Mouse (Mus musculus) midbrain, embryonic 12.5 days (tissue): ENCODE measurements around the gene Gm45234. TPM values are rescaled to one million over a fixed set of nuclear protein-coding genes. Genes with fewer than 3 reads are reported as not detected.

Source experiments
- ATAC-seq: fragments of 200-750 bp; cut with Nextera tagmentation; 2 replicates; pipeline ENCODE4 v1.8.0; 2017; ENCODE audit warnings: low read depth, moderate TSS enrichment, moderate library complexity; ENCODE audit not compliant: low FRiP score
- H3K27ac ChIP-seq: fragments of 300-500 bp; sonication (generic); replicated peaks from 2 replicates; pipeline ENCODE4 v1.5.1; 2016; ENCODE audit warnings: mild to moderate bottlenecking
- H3K27me3 ChIP-seq: fragments of 300-500 bp; sonication (generic); 2 replicates; pipeline ENCODE4 v1.6.1; 2016; ENCODE audit warnings: mild to moderate bottlenecking
- H3K36me3 ChIP-seq: fragments of 300-500 bp; sonication (generic); 2 replicates; pipeline ENCODE4 v1.6.1; 2016
- H3K4me1 ChIP-seq: fragments of 300-500 bp; sonication (generic); 2 replicates; pipeline ENCODE4 v1.6.1; 2016
- H3K4me2 ChIP-seq: fragments of 300-500 bp; sonication (generic); replicated peaks from 2 replicates; pipeline ENCODE4 v1.6.1; 2016; ENCODE audit warnings: mild to moderate bottlenecking, moderate library complexity
- H3K4me3 ChIP-seq: fragments of 300-500 bp; sonication (generic); 2 replicates; pipeline ENCODE4 v1.5.1; 2016; ENCODE audit warnings: mild to moderate bottlenecking
- H3K9ac ChIP-seq: fragments of 300-500 bp; sonication (generic); replicated peaks from 2 replicates; pipeline ENCODE4 v1.6.1; 2016; ENCODE audit warnings: mild to moderate bottlenecking, moderate library complexity
- H3K9me3 ChIP-seq: fragments of 300-500 bp; sonication (generic); 2 replicates; pipeline ENCODE4 v1.6.1; 2016; ENCODE audit warnings: mild to moderate bottlenecking
- WGBS: fragments of 180-500 bp; shearing (Covaris S2); methylation state at CpG from one replicate; pipeline ENCODE4 v1.1.7; 2016; 5-methylcytosine and 5-hydroxymethylcytosine counted together
- polyA plus RNA-seq: library from polyadenylated mRNA; unstranded; fragments of >200 nt; fragmentation: Nextera tagmentation; extraction: Ambion mirVana; gene quantifications from 2 replicates; pipeline ENCODE4 v1.2.1, GENCODE M21; 2016

The Gm45234 gene
- polyA plus RNA-seq, 1 experiment from 2014 or later = not detected

DNA sequence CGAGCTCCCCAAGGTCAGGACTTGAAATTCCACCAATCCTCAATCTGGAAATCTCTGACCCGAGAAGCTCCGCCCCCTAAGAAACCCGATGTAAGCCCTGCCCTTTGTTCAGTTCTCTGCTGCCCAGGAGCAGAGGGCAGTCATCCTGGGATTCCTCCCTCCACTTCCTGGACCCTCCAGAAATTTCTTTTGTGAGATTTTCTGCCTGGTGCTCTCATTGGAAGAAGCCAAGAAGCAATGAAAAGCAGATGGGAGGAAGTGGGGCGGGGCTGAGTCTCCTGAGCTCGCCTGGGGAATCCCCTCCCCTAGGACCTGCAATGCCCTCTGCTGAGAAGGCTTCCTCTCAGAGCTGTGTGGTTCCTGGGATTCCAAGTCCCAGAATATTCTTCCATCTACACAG is 26.6 kb upstream of the Gm45234 start:
- no peak overlapping the region for H3K4me3 ChIP-seq
- 26% methylated on average over 6 of the region's 6 CpGs for WGBS
- no peaks in the 10 kb centered on the region for H3K36me3 ChIP-seq
- no peak for ATAC-seq
- no peaks in the 10 kb centered on the region for H3K9me3 ChIP-seq
- H3K27ac ChIP-seq = no peak overlapping the region
- H3K9ac ChIP-seq = no peak overlapping the region
- no peak overlapping the region for H3K4me2 ChIP-seq
- H3K27me3 ChIP-seq = peaks cover 24% of the 10 kb centered on the region
- H3K4me1 ChIP-seq = peaks cover 15% of the 10 kb centered on the region

DNA sequence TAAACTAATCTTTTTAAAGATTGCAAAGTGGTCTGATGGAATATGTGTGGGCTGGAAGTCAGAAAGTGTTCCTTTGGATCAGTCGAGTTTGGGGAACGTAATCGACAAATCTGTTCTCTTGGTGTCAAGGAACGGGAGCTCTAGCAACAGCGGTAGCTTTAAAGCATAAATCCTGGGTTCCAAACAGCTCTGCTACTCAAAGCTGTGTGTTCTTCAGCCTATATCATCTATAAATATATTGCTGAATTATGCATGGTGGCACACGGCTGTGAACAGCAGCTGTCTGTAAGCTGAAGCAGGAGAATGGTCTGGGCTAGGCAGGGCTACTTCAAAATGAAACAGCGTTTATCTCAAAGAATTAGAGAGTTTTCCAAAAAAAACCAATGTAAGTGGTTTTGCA is 25.1 kb upstream of the Gm45234 start:
- no peak for ATAC-seq
- peaks cover 15% of the 10 kb centered on the region for H3K4me1 ChIP-seq
- no peaks in the 10 kb centered on the region for H3K9me3 ChIP-seq
- WGBS = 85% methylated on average over 7 of the region's 7 CpGs
- no peak overlapping the region for H3K27ac ChIP-seq
- no peaks in the 10 kb centered on the region for H3K36me3 ChIP-seq
- no peak overlapping the region for H3K4me2 ChIP-seq
- H3K9ac ChIP-seq = no peak overlapping the region
- H3K4me3 ChIP-seq = no peak overlapping the region
- H3K27me3 ChIP-seq = peaks cover 24% of the 10 kb centered on the region

DNA sequence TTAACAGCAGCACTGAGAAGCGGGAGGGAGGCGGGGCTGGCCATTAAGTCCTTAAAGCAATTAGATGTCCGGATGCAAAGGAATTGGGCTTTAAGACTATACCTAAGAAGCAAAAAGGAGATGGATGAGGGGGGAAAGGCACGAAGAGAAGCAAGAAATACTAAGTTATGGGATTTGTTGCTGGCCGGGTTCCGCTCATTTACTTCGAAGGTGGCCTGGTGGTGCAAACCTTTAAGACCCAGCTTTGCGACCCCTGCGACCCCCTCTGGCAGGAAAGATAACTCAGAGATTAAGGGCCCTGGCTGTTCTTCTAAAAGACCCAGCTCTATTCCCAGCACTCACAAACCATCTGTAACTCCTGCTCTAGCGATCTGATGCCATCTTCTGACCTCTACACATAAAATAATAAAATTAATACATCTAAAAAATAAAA is 24.2 kb upstream of the Gm45234 start:
- H3K27ac ChIP-seq = no peak overlapping the region
- WGBS = 4% methylated on average over 10 of the region's 10 CpGs

DNA sequence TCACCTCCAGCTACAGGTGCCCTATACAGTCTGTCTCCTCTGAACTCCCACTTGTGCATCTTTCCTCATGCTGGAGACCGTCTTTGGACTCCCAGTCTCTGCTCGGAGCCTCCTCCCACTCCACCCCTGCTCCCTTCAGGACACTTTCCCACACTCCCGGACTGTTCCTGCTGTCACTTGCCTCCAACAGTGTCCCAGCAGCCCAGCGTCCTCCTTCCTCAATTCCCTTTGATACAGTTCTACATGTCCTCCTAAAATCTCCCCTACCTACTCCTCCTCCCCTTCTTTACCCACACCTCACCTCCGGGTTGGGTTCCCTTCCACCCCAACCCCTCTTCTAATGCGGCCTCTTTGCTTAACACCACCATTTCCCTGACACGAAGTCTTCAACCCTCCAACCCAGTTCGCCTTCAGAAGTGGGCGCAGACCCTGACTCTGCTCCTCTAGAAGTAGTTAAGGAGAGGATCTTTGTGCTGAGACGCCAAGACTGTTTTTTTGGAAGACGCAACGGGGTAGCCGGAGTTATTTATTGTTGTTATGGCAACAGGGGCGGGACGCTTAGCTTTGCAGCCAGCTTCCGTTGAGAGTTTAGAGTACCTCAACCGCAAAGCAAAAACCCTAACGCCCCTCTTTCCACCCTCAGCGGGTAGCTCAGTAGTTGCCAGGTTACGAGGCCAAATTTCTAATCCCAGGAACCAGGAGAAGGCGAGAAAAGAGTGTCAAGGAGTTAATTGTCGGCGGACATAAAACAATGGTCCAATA is 23.6 kb upstream of the Gm45234 start, which contains the start of gene Lrrc23:
TSS of gene Lrrc23 (minus strand) at position 506 of the 762 bp plus-strand sequence.
- no peak within 1 kb of the TSS for H3K27ac ChIP-seq
- peak within 1 kb of the TSS; percentile 58 for H3K4me2 ChIP-seq
- H3K36me3 ChIP-seq = no peaks in the 10 kb centered on the region
- H3K27me3 ChIP-seq = peaks cover 24% of the 10 kb centered on the region
- H3K4me3 ChIP-seq = peak within 1 kb of the TSS; percentile 34
- H3K4me1 ChIP-seq = peaks cover 15% of the 10 kb centered on the region
- peak within 1 kb of the TSS; percentile 43; the same call in 1 of the 2 replicates for H3K9ac ChIP-seq
- WGBS = 3% methylated on average over 23 of the region's 23 CpGs
- no peaks in the 10 kb centered on the region for H3K9me3 ChIP-seq
- ATAC-seq = peak; percentile 53; the same call in 1 of the 2 replicates

More for the DNA sequence above, 24.2 kb upstream of the Gm45234 start:
- Histone ChIP-seq H3K4me3 (peak overlapping the region; percentile 34), H3K27me3 (peaks cover 24% of the 10 kb centered on the region), H3K9ac (peak overlapping the region; percentile 43; the same call in 1 of the 2 replicates), H3K9me3 (no peaks in the 10 kb centered on the region), H3K4me2 (peak overlapping the region; percentile 58), H3K36me3 (no peaks in the 10 kb centered on the region), H3K4me1 (peaks cover 15% of the 10 kb centered on the region)
- ATAC-seq = no peak

DNA sequence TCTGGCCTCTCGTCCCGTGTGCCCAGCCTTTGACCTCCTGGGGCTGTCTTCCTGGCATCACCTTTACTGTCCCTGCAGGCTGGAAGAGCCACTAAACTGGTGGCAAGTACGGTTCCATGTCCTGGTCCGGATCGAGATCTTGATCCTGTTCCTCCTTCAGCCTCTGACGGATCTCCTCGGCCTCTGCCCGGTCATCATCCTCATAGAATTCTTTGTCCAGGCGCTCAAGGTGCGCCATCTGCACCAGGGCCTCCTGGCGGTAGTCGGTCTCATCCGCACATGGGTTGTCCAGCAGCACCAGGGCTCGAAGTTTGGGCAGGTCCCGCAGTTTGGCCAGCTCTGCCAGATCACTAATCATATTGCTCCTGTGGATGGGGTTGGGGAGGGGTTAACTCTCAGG is 14.7 kb upstream of the Gm45234 start:
- WGBS = 88% methylated on average over 15 of the region's 15 CpGs
- Histone ChIP-seq H3K4me2 (no peak overlapping the region), H3K9me3 (no peaks in the 10 kb centered on the region), H3K36me3 (no peaks in the 10 kb centered on the region), H3K27me3 (peaks cover 53% of the 10 kb centered on the region), H3K4me3 (no peak overlapping the region), H3K9ac (no peak overlapping the region), H3K27ac (no peak overlapping the region), H3K4me1 (peaks cover 25% of the 10 kb centered on the region)
- no peak for ATAC-seq

DNA sequence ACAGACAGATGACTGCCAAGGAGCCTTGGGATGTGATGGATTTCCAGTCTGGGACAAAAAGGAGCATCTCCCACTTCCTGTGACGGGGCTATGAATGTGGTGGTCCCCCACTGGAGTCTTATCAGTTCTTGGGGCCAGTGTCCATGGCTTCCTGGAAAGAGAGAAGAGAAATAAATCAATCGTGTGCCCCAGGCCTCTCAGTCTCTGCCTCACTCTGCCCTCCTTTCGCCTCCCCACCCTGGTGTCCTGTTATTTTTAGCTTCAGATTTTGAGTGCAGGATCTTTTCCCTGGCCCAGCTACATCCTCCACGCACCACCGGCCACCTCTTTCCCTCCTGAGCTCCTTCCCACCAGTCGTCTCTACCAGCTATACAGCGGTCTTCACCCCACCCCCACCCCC is 14.2 kb upstream of the Gm45234 start:
- no peak for ATAC-seq
- H3K27me3 ChIP-seq = peaks cover 53% of the 10 kb centered on the region
- no peak overlapping the region for H3K27ac ChIP-seq
- H3K4me1 ChIP-seq = peaks cover 25% of the 10 kb centered on the region
- 62% methylated on average over 7 of the region's 7 CpGs for WGBS
- H3K4me3 ChIP-seq = peak overlapping the region; percentile 50
- peak overlapping the region; percentile 84 for H3K4me2 ChIP-seq
- H3K9me3 ChIP-seq = no peaks in the 10 kb centered on the region
- H3K36me3 ChIP-seq = no peaks in the 10 kb centered on the region
- peak overlapping the region; percentile 57 for H3K9ac ChIP-seq

DNA sequence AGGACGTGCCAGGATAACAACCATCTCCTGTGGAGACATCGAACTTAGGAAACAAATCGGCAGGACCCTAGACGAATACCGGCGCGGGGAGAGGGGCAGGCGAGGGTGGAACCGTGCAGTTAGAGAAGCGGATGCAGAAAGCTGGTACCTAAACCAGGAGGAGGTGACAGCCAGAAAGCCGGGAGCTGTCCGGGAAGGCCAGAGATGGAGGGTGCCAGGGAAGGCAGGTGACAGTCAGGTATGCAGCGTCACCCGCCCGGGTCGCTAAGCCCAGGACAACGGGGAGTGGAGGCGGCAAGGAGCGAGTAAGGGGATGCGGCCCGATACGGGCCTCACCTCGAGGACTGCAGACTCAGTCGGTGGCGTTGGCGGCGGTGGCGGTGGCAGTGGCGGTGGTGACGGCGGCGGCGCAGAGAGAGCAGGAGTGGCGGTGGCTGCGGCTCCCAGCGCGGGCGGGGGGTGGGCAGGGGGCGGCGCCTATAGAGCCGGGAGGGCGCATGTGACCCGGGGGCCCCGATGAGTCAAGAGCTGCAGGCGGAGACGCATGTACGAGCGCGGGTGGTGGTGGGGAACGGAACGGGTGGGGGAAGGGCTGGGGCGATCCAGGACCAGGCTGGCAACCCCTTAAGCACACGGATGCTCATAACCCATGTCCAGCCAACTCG is 13.4 kb upstream of the Gm45234 start, which contains the start of gene Eno2:
TSS of gene Eno2 (minus strand) at position 573 of the 665 bp plus-strand sequence.
- H3K27me3 ChIP-seq = peaks cover 53% of the 10 kb centered on the region
- H3K9ac ChIP-seq = peak within 1 kb of the TSS; percentile 57
- H3K4me2 ChIP-seq = peak within 1 kb of the TSS; percentile 84
- H3K4me1 ChIP-seq = peaks cover 25% of the 10 kb centered on the region
- H3K4me3 ChIP-seq = peak within 1 kb of the TSS; percentile 50
- no peaks in the 10 kb centered on the region for H3K36me3 ChIP-seq
- 0 out of 2 replicates have a peak within 1 kb of the TSS, but pooled peaks have one; percentile 15 for H3K27ac ChIP-seq
- WGBS = under 1% methylated on average over 54 of the region's 54 CpGs
- H3K9me3 ChIP-seq = no peaks in the 10 kb centered on the region
- peak; percentile 82 for ATAC-seq

DNA sequence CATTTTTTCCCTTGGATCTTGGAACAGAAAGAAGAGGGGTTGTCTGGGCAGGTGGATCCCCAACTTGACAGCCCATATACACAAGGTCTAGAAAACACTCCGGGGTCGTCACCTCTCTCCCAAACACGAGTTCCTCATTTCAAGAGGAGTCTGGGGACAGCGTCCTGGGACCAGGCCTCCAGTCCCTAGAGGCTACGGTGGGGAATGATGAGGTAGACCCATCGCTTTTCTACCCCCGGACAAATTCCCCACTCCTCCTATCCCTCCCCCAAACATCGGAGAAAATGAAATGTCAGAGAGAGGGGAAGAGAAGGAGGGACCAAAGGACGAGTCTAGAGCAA is 12.9 kb upstream of the Gm45234 start:
- H3K9ac ChIP-seq = peak overlapping the region; percentile 57
- H3K4me3 ChIP-seq = peak overlapping the region; percentile 50
- peak; percentile 13 for ATAC-seq
- peaks cover 25% of the 10 kb centered on the region for H3K4me1 ChIP-seq
- 3% methylated on average over 9 of the region's 9 CpGs for WGBS
- peaks cover 53% of the 10 kb centered on the region for H3K27me3 ChIP-seq
- H3K27ac ChIP-seq = no peak overlapping the region
- no peaks in the 10 kb centered on the region for H3K9me3 ChIP-seq
- peak overlapping the region; percentile 84 for H3K4me2 ChIP-seq
- H3K36me3 ChIP-seq = no peaks in the 10 kb centered on the region

DNA sequence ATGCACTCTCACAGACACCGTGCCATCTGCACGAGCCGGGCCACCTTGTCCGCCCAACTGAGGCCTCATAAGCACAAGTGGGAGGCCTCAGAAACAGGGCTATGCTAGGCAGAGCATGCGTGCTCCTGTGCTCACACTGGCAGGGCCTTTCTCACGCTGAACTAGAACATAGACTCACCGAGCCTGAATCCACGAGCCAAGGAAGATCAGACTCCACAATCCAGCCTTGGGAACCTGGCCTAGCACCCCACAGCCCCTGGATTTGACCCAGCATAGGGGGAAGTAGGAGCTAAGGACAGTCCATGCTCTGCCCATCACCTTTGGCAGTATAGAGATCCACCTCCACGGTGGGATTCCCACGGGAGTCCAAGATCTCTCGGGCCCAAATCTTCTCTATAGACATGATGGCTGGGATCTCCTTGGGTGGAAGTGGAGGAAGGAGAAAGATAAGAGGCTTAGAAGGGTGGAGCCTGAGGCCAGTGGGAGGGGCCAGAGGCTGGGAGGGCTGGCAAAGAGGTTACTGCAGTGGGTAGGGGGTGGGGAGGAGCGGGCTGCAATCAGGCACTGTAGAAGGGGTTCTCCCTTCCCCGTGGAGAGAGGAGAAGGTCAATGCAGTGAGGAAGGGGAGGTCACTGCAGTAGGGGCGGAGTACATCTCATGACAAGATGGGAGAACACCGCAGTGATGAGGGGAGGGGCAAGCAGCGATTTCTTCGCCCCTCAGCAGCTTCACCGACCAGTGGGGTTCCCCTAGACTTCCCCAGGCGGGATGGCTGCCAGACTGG is 12.3 kb upstream of the Gm45234 start:
- Histone ChIP-seq H3K4me2 (peak overlapping the region; percentile 84), H3K27ac (no peak overlapping the region), H3K4me3 (peak overlapping the region; percentile 50; the same call in 1 of the 2 replicates), H3K36me3 (no peaks in the 10 kb centered on the region), H3K9me3 (no peaks in the 10 kb centered on the region), H3K27me3 (peaks cover 51% of the 10 kb centered on the region), H3K4me1 (peaks cover 25% of the 10 kb centered on the region), H3K9ac (no peak overlapping the region; the same call in 1 of the 2 replicates)
- 16% methylated on average over 17 of the region's 19 CpGs for WGBS
- peak; percentile 28 for ATAC-seq

DNA sequence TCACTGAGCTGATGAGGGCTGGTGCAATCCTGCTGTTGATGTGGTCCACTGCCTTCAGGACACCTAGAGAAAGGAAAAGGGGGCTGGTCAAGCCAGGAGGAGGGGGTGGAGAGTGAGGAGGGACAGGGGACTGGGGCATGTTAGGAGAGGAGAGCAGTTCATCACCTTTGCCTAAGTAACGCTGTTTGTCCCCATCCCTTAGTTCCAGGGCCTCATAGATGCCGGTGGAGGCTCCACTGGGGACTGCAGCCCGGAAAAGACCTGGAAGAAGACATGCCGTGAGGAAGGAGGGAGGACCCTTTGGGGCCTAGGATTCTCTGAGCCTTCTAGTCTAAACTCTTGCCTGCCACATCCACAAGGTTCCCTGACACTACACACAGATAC is 11.7 kb upstream of the Gm45234 start:
- H3K27me3 ChIP-seq = peaks cover 52% of the 10 kb centered on the region
- no peak for ATAC-seq
- H3K36me3 ChIP-seq = no peaks in the 10 kb centered on the region
- H3K9me3 ChIP-seq = no peaks in the 10 kb centered on the region
- H3K27ac ChIP-seq = no peak overlapping the region
- peaks cover 25% of the 10 kb centered on the region for H3K4me1 ChIP-seq
- H3K4me3 ChIP-seq = no peak overlapping the region
- no peak overlapping the region for H3K9ac ChIP-seq
- H3K4me2 ChIP-seq = 0 out of 2 replicates have a peak overlapping the region, but pooled peaks have one; percentile 84
- WGBS = 12% methylated on average over 4 of the region's 4 CpGs

DNA sequence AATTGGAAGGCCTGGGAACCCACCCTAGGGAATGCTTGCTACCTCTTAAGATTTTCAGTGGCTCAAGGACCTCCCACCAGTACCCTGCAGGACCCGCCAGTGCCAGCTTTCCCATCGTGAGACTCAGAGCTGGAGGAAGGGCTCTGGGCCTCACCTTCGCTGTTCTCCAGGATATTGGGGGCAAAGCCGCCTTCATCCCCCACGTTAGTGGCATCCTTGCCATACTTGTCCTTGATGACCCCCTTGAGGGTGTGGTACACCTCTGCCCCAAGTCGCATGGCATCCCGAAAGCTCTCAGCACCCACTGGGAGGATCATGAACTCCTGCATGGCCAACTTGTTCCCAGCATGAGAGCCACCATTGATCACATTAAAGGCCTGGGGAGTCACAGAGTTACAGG is 10.1 kb upstream of the Gm45234 start:
- H3K9ac ChIP-seq = no peak overlapping the region
- no peak overlapping the region for H3K4me3 ChIP-seq
- no peak for ATAC-seq
- peaks cover 25% of the 10 kb centered on the region for H3K4me1 ChIP-seq
- H3K36me3 ChIP-seq = no peaks in the 10 kb centered on the region
- 84% methylated on average over 7 of the region's 7 CpGs for WGBS
- no peak overlapping the region for H3K4me2 ChIP-seq
- H3K27ac ChIP-seq = no peak overlapping the region
- peaks cover 52% of the 10 kb centered on the region for H3K27me3 ChIP-seq
- H3K9me3 ChIP-seq = no peaks in the 10 kb centered on the region
